Mouse (Mus musculus): ENCODE results near the gene Gm4881. TPM values are rescaled to one million over a fixed set of nuclear protein-coding genes. Genes with fewer than 3 reads are reported as not detected.

The Gm4881 gene
- not detected in 2 replicates for polyA plus RNA-seq (2016; fragmentation: Nextera tagmentation; extraction: Ambion mirVana)

- Histone ChIP-seq H3K36me3 (no peaks in the 10 kb centered on the region), H3K4me1 (peaks cover 16% of the 10 kb centered on the region), H3K4me3 (peak within 1 kb of the TSS; percentile 56), H3K27me3 (ENCODE audit: insufficient read depth, poor library complexity, severe bottlenecking) (peaks cover 100% of the 10 kb centered on the region), H3K27ac (no peak within 1 kb of the TSS), H3K9me3 (no peaks in the 10 kb centered on the region)
- no peak for DNase-seq (ENCODE audit: low spot score)
- WGBS: 1% methylated on average over 58 of the region's 72 CpGs
These were observed at the start of gene Gm4881 for GRCm38 (mm10) chr7:24944257-24944950. Gene Gm4881, minus strand, starts transcription at chr7:24944494.

- WGBS: 71% methylated on average over 6 of the region's 6 CpGs
- Histone ChIP-seq H3K36me3 (no peaks in the 10 kb centered on the region), H3K27me3 (ENCODE audit: insufficient read depth, poor library complexity, severe bottlenecking) (peaks cover 17% of the 10 kb centered on the region), H3K27ac (no peak overlapping the region), H3K4me3 (no peak overlapping the region), H3K4me1 (no peaks in the 10 kb centered on the region), H3K9me3 (no peaks in the 10 kb centered on the region)
- DNase-seq (ENCODE audit: low spot score): no peak
These were observed 48.8 kb upstream of the Gm4881 start for GRCm38 (mm10) chr7:24993081-24993480.

- H3K4me3 ChIP-seq: no peak overlapping the region
- H3K36me3 ChIP-seq: no peaks in the 10 kb centered on the region
- H3K4me1 ChIP-seq: no peaks in the 10 kb centered on the region
- WGBS: 79% methylated on average over 8 of the region's 8 CpGs
- H3K27me3 ChIP-seq (ENCODE audit: insufficient read depth, poor library complexity, severe bottlenecking): peaks cover 6% of the 10 kb centered on the region
- no peak for DNase-seq (ENCODE audit: low spot score)
- H3K9me3 ChIP-seq: no peaks in the 10 kb centered on the region
- H3K27ac ChIP-seq: no peak overlapping the region
These were observed 46.2 kb upstream of the Gm4881 start for GRCm38 (mm10) chr7:24990478-24990877.

- H3K27ac ChIP-seq: no peak overlapping the region
- DNase-seq (ENCODE audit: low spot score): no peak
- H3K4me3 ChIP-seq: no peak overlapping the region
- peaks cover under 1% of the 10 kb centered on the region; the same call in 1 of the 2 replicates for H3K27me3 ChIP-seq (ENCODE audit: insufficient read depth, poor library complexity, severe bottlenecking)
- H3K36me3 ChIP-seq: no peaks in the 10 kb centered on the region
- no peaks in the 10 kb centered on the region for H3K4me1 ChIP-seq
- 77% methylated on average over 14 of the region's 14 CpGs for WGBS
- H3K9me3 ChIP-seq: no peaks in the 10 kb centered on the region
These were observed 43.6 kb upstream of the Gm4881 start for GRCm38 (mm10) chr7:24987941-24988340.

GRCm38 (mm10) chr7:24985799-24986198 lies 41.5 kb upstream of the Gm4881 start:
- no peak for DNase-seq (ENCODE audit: low spot score)
- H3K4me3 ChIP-seq: no peak overlapping the region
- no peak overlapping the region for H3K27ac ChIP-seq
- H3K9me3 ChIP-seq: no peaks in the 10 kb centered on the region
- 70% methylated on average over 5 of the region's 5 CpGs for WGBS
- no peaks in the 10 kb centered on the region for H3K27me3 ChIP-seq (ENCODE audit: insufficient read depth, poor library complexity, severe bottlenecking)
- no peaks in the 10 kb centered on the region for H3K36me3 ChIP-seq
- H3K4me1 ChIP-seq: no peaks in the 10 kb centered on the region

GRCm38 (mm10) chr7:24984307-24984706 lies 40.0 kb upstream of the Gm4881 start:
- WGBS: 85% methylated on average over 2 of the region's 2 CpGs
- no peaks in the 10 kb centered on the region for H3K36me3 ChIP-seq
- H3K4me1 ChIP-seq: no peaks in the 10 kb centered on the region
- H3K9me3 ChIP-seq: no peaks in the 10 kb centered on the region
- H3K27ac ChIP-seq: no peak overlapping the region
- no peak overlapping the region for H3K4me3 ChIP-seq
- no peak for DNase-seq (ENCODE audit: low spot score)
- H3K27me3 ChIP-seq (ENCODE audit: insufficient read depth, poor library complexity, severe bottlenecking): no peaks in the 10 kb centered on the region

GRCm38 (mm10) chr7:24983396-24983795 lies 39.1 kb upstream of the Gm4881 start:
- H3K36me3 ChIP-seq: no peaks in the 10 kb centered on the region
- H3K9me3 ChIP-seq: no peaks in the 10 kb centered on the region
- DNase-seq (ENCODE audit: low spot score): no peak
- no peak overlapping the region for H3K27ac ChIP-seq
- no peaks in the 10 kb centered on the region for H3K4me1 ChIP-seq
- WGBS: 73% methylated on average over 5 of the region's 5 CpGs
- H3K4me3 ChIP-seq: no peak overlapping the region
- H3K27me3 ChIP-seq (ENCODE audit: insufficient read depth, poor library complexity, severe bottlenecking): no peaks in the 10 kb centered on the region

GRCm38 (mm10) chr7:24980439-24980838 lies 36.1 kb upstream of the Gm4881 start:
- Histone ChIP-seq H3K9me3 (no peaks in the 10 kb centered on the region), H3K36me3 (no peaks in the 10 kb centered on the region), H3K27me3 (ENCODE audit: insufficient read depth, poor library complexity, severe bottlenecking) (peaks cover 4% of the 10 kb centered on the region; the same call in 1 of the 2 replicates), H3K4me1 (no peaks in the 10 kb centered on the region), H3K4me3 (no peak overlapping the region), H3K27ac (no peak overlapping the region)
- DNase-seq (ENCODE audit: low spot score): no peak
- WGBS: 79% methylated on average over 7 of the region's 7 CpGs

GRCm38 (mm10) chr7:24978781-24979180 lies 34.5 kb upstream of the Gm4881 start:
- H3K27ac ChIP-seq: no peak overlapping the region
- H3K36me3 ChIP-seq: no peaks in the 10 kb centered on the region
- no peaks in the 10 kb centered on the region for H3K9me3 ChIP-seq
- no peak overlapping the region for H3K4me3 ChIP-seq
- H3K27me3 ChIP-seq (ENCODE audit: insufficient read depth, poor library complexity, severe bottlenecking): peaks cover 4% of the 10 kb centered on the region; the same call in 1 of the 2 replicates
- 79% methylated on average over 7 of the region's 7 CpGs for WGBS
- no peaks in the 10 kb centered on the region for H3K4me1 ChIP-seq
- no peak for DNase-seq (ENCODE audit: low spot score)

- peaks cover 4% of the 10 kb centered on the region; the same call in 1 of the 2 replicates for H3K27me3 ChIP-seq (ENCODE audit: insufficient read depth, poor library complexity, severe bottlenecking)
- H3K36me3 ChIP-seq: no peaks in the 10 kb centered on the region
- WGBS: 29% methylated on average over 9 of the region's 9 CpGs
- H3K27ac ChIP-seq: no peak overlapping the region
- peaks cover 8% of the 10 kb centered on the region; the same call in 1 of the 2 replicates for H3K4me1 ChIP-seq
- H3K9me3 ChIP-seq: no peaks in the 10 kb centered on the region
- no peak overlapping the region for H3K4me3 ChIP-seq
- DNase-seq (ENCODE audit: low spot score): no peak
These were observed 30.8 kb upstream of the Gm4881 start for GRCm38 (mm10) chr7:24974893-24975595.

GRCm38 (mm10) chr7:24973902-24974301 lies 29.6 kb upstream of the Gm4881 start:
- H3K27me3 ChIP-seq (ENCODE audit: insufficient read depth, poor library complexity, severe bottlenecking): peaks cover 4% of the 10 kb centered on the region; the same call in 1 of the 2 replicates
- DNase-seq (ENCODE audit: low spot score): no peak
- H3K36me3 ChIP-seq: peaks cover 8% of the 10 kb centered on the region
- no peak overlapping the region for H3K4me3 ChIP-seq
- 71% methylated on average over 5 of the region's 5 CpGs for WGBS
- H3K4me1 ChIP-seq: peaks cover 8% of the 10 kb centered on the region; the same call in 1 of the 2 replicates
- no peaks in the 10 kb centered on the region for H3K9me3 ChIP-seq
- H3K27ac ChIP-seq: no peak overlapping the region

GRCm38 (mm10) chr7:24973208-24973607 lies 28.9 kb upstream of the Gm4881 start:
- 82% methylated on average over 4 of the region's 4 CpGs for WGBS

More at GRCm38 (mm10) chr7:24973208-24973607, 28.9 kb upstream of the Gm4881 start:
- H3K4me1 ChIP-seq: peaks cover 8% of the 10 kb centered on the region; the same call in 1 of the 2 replicates
- no peaks in the 10 kb centered on the region for H3K9me3 ChIP-seq
- no peak overlapping the region for H3K4me3 ChIP-seq
- H3K36me3 ChIP-seq: peaks cover 8% of the 10 kb centered on the region
- no peak for DNase-seq (ENCODE audit: low spot score)
- H3K27me3 ChIP-seq (ENCODE audit: insufficient read depth, poor library complexity, severe bottlenecking): peaks cover 2% of the 10 kb centered on the region; the same call in 1 of the 2 replicates
- H3K27ac ChIP-seq: no peak overlapping the region

Data from heart, embryonic 10.5 days (tissue).